ENCODE assay signal across 11 mouse cellular contexts in the genomic region with DNA sequence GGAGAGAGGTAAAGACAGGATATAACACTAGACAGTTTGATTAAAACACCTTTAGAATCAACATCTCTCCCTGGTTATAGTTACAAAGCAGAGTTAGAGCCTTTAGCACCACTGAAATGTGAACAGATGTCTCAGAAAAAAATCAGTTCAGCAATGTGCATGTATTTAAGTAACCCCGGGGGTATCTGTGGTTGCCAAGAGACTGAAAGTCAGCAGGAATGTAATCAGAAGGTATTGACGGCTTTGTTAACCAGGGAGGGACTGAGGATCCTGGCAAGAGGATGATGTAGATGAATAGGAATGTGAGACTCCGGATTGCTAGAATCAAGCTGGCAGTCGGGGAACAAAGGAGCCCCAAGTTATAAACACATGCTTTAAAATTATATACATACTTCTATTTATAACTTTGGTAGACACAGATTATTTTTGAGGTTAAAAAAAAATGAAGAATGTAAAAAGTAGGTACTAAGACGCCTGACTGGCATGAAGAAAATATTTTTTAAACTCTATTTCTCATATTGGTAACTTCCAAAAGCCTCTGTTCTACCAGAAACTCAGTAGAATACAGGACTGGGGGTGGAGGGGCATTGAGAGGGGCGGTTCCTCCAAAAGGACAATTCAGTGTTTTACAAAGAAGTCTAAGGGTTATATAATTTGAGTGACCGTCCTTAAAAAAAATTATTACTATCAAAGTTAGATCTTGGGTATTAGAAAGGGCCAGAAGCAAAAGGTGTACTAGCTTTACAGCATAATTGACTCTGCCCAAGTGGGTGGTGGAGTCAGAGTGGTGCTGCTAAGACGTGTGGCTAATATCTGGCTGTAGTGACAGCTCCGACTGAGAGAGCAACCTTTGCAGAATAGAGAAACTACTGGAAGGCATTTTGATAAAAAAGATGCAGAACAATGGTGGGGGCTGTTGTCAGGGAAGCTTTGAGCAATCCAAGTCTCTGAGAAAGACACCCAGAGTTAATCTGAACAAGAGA.
DNase-seq lines count a peak whose midpoint lies in the region; ATAC-seq and TF ChIP-seq lines count a peak whose summit lies in the region.
"Had no signal": no experiment of that assay in that cellular context is flagged by ENCODE, and none has a peak within 500 bp of the region (broad histone marks: within the 10 kb centered on the region; RNA-seq: fewer than 3 reads in every experiment).

No protein-coding gene starts in this region.

- no peaks in the 10 kb centered on the region for H3K9me3 ChIP-seq in lung, postnatal 0 days (ENCODE audit: low read length)
- H3K9me3 ChIP-seq in hindbrain, postnatal 0 days (ENCODE audit: low read length): no peaks in the 10 kb centered on the region
- H3K9me3 ChIP-seq: kidney, embryonic 15.5 days; limb, embryonic 12.5 days had no signal

- H3K4me2 ChIP-seq in lung, postnatal 0 days (replicated peaks; ENCODE audit: low read depth, low read length): no peak overlapping the region
- H3K4me2 ChIP-seq in hindbrain, postnatal 0 days (ENCODE audit: low read depth, low read length): no peak overlapping the region
- H3K4me2 ChIP-seq: kidney, embryonic 15.5 days; limb, embryonic 12.5 days had no signal

- H3K27me3 ChIP-seq in lung, postnatal 0 days (replicated peaks; ENCODE audit: insufficient read depth, low read length): no peaks in the 10 kb centered on the region
- no peaks in the 10 kb centered on the region for H3K27me3 ChIP-seq in hindbrain, postnatal 0 days (ENCODE audit: insufficient read depth, low read length)
- H3K27me3 ChIP-seq: limb, embryonic 12.5 days had no signal

- no peak overlapping the region for H3K4me3 ChIP-seq in lung, postnatal 0 days (ENCODE audit: low read depth, low read length)
- no peak overlapping the region for H3K4me3 ChIP-seq in hindbrain, postnatal 0 days (ENCODE audit: low read length)
- H3K4me3 ChIP-seq: kidney, embryonic 15.5 days; limb, embryonic 12.5 days had no signal

- H3K27ac ChIP-seq in lung, postnatal 0 days (ENCODE audit: low read length): no peak overlapping the region
- H3K27ac ChIP-seq in hindbrain, postnatal 0 days: no peak overlapping the region
- H3K27ac ChIP-seq: kidney, embryonic 15.5 days; limb, embryonic 12.5 days; macrophage had no signal

- ATAC-seq in lung, postnatal 0 days: 0 out of 2 replicates have a peak, but pooled peaks have one; percentile 38
- ATAC-seq in hindbrain, postnatal 0 days: no peak
- no peak for ATAC-seq in granulocyte monocyte progenitor cell, adult 5-6 weeks (replicated peaks; ENCODE audit: poor library complexity, severe bottlenecking)

- no peaks in the 10 kb centered on the region for H3K36me3 ChIP-seq in lung, postnatal 0 days (ENCODE audit: insufficient read depth, low read length)
- no peaks in the 10 kb centered on the region for H3K36me3 ChIP-seq in hindbrain, postnatal 0 days (ENCODE audit: insufficient read depth, low read length)
- H3K36me3 ChIP-seq: kidney, embryonic 15.5 days; limb, embryonic 12.5 days had no signal

- peak; percentile 34 to 38 for DNase-seq in cerebellum, postnatal 14 days
- DNase-seq in cerebellum, adult 9-11 months: no peak
- peak; percentile 41 for DNase-seq in lung, postnatal 0 days (ENCODE audit: low spot score)
- DNase-seq in lung, postnatal 4 days: no peak
- peak; percentile 71 for DNase-seq in hindbrain, postnatal 0 days (ENCODE audit: low spot score)
- DNase-seq in kidney, adult 9 months: no peak
- DNase-seq in left cerebral cortex, postnatal 14 days (ENCODE audit: low spot score in 2 of 2): no peak

- TF ChIP-seq CTCF in lung, postnatal 0 days (IDR thresholded peaks at IDR 0.05): no peak
- no peak for TF ChIP-seq CTCF in hindbrain, postnatal 0 days (IDR thresholded peaks at IDR 0.05; ENCODE audit: low read depth)

- no peaks in the 10 kb centered on the region for H3K4me1 ChIP-seq in lung, postnatal 0 days (ENCODE audit: insufficient read depth, low read depth, low read length)
- H3K4me1 ChIP-seq in hindbrain, postnatal 0 days (ENCODE audit: insufficient read depth, low read length): peaks cover 4% of the 10 kb centered on the region; the same call in 1 of the 2 replicates
- H3K4me1 ChIP-seq: kidney, embryonic 15.5 days had no signal

- H3K9ac ChIP-seq in lung, postnatal 0 days (replicated peaks; ENCODE audit: low read depth): no peak overlapping the region
- H3K9ac ChIP-seq in hindbrain, postnatal 0 days (replicated peaks; ENCODE audit: low read length): no peak overlapping the region
- H3K9ac ChIP-seq: kidney, embryonic 15.5 days; limb, embryonic 12.5 days had no signal

- TF ChIP-seq EP300 in lung, postnatal 0 days (IDR thresholded peaks at IDR 0.05): no peak

- intact Hi-C loops in left cerebral cortex, postnatal 14 days (cut with DNase I): no loop called here

- 31% methylated on average over 9 of the region's 9 CpGs for WGBS in lung, postnatal 0 days
- 17% methylated on average over 9 of the region's 9 CpGs for WGBS in hindbrain, postnatal 0 days

Comparison
In these comparisons a context has a peak if more than half of its experiments do, and no peak if none do; other contexts are left out.
1. DNase-seq: peak in cerebellum, postnatal 14 days (2 of 2), lung, postnatal 0 days (single experiment) and hindbrain, postnatal 0 days (single experiment); none in cerebellum, adult 9-11 months (single experiment), lung, postnatal 4 days (0 of 2), kidney, adult 9 months (single experiment) and left cerebral cortex, postnatal 14 days (0 of 2).